Mouse (Mus musculus) adrenal gland, adult 8-10 months (tissue): ENCODE measurements around the gene Col17a1. TPM values are rescaled to one million over a fixed set of nuclear protein-coding genes. Genes with fewer than 3 reads are reported as not detected.

Experiments used
- DNase-seq: peaks from one replicate; pipeline ENCODE4 v3.0.0; 2022
- total RNA-seq, 4 experiments: library from RNA; stranded (reverse); gene quantifications; 2 replicates each; pipeline ENCODE4 v1.2.4; 2022

Col17a1 gene
- total RNA-seq, 4 experiments from 2014 or later, result not detected

DNA sequence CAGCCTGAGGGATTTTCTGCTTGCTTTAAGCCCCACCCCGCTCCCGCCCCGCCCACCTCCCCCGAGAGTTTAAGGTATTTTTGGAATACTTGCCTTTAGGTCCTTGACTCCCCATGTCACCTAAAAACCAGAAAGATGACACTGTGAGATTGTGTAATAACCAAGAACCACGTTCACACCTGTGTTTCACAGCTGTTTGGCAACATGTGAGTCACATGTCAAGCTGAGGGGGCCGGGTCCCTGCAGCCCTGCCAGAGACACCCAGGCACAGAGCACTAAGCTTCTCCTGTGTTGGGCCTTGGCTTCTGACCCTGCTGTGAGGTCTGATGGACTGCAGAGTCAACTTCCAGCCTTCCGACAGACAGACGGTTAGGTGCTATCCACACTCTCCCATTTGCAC is 24.3 kb downstream of the Col17a1 start:
- DNase-seq, result no peak

GRCm38 (mm10) chr19:47659765-47660408 is 32.0 kb downstream of the Col17a1 start:
- no peak for DNase-seq

GRCm38 (mm10) chr19:47658914-47659535 is 32.9 kb downstream of the Col17a1 start:
- peak; percentile 35 for DNase-seq

DNA sequence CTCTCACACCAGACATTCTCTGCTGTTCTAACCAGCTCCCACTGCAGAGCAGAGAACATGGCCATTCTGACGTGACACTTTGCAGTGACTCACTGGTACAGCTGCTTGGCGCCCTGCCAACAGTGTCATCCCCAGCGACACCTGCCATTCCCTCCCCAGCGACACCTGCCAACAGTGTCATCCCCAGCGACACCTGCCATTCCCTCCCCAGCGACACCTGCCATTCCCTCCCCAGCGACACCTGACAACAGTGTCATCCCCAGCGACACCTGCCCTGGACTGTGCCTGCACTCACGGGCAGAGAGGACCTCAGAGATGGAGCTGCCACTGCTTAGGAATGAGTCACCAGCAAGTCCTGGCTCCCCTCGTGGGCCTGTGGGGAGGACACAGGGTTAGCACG is 37.0 kb downstream of the Col17a1 start:
- DNase-seq, result no peak

DNA sequence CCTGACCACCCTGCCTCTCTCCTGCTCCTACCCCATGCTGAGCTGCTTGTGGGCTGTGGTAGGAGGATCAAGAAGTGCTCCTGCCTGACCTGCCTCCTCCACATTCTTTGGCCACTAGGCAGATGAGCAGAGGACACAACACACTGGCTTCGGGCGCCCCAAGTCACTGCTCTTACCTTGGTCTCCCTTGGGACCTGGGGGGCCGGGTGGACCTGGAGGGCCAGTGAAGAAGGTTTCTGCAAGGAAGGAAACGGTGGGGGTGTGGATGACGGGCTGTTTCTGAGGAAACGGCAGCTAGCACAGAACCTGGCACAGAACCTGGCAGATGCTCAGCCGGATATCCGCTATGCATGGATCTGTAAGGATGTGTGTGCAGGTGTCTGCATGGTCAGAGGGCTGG is 38.7 kb downstream of the Col17a1 start:
- no peak for DNase-seq

- no peak for DNase-seq
These were observed 39.6 kb downstream of the Col17a1 start for GRCm38 (mm10) chr19:47652255-47652654.

- DNase-seq, result no peak
These were observed 40.8 kb downstream of the Col17a1 start for GRCm38 (mm10) chr19:47651160-47651480.

DNA sequence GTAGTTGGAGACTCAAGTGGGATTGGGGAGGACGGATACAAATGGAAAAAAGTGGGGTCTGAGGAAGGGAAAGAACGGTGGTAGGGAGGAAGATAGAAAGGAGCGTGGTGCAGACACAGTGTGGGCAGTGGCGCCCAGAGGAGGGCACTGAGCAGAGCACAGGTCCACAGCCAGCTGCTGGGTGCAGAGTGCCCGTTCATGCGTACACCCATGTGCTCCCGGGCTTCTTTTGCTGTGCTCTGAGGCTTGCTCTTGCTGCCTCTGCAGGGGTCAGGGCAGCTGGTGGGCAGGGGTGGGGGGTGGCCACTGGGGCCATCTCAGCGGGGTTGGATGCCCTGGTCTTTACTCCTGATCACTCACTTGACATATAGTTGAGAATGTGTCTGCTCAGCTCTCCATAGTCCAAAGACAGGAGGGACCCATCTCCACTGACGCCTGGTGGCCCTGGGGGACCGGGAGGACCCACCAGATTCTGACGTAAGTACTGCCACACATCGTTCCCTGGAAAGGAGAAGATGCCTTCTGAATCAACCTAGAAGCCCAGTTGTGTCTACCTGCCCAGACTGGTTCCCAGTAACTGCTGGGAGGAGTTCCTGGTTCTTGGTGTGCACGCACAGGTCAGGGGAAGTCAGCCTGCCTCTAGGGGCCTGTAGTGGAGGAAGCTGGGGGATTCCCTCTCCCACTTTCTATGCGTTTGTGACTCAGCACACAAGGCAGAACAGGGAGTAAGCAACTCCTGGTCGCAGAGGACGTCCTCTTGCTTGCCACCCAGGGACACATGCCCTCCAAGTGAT is 41.3 kb downstream of the Col17a1 start:
- no peak for DNase-seq

DNA sequence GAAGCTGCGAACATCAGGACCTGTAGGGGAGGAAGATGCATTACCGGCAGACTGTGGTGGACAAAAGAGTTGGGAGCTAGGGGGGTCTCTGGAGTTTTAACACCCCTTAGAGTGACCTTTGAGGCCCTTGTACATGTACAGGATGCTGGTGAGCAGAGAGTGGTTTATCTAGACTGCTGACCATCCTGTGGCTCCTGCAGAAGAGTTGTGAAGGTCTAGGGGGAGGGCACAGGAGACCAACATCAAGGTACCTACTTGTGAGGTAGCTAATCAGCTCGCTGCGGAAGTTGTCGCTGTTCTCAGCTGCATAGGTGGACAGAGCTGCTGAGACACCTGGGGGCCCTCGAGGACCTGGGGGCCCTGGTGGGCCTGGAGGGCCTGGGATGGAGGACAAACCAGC is 42.8 kb downstream of the Col17a1 start:
- DNase-seq, result no peak

GRCm38 (mm10) chr19:47646508-47647120 is 45.3 kb downstream of the Col17a1 start:
- no peak for DNase-seq

DNA sequence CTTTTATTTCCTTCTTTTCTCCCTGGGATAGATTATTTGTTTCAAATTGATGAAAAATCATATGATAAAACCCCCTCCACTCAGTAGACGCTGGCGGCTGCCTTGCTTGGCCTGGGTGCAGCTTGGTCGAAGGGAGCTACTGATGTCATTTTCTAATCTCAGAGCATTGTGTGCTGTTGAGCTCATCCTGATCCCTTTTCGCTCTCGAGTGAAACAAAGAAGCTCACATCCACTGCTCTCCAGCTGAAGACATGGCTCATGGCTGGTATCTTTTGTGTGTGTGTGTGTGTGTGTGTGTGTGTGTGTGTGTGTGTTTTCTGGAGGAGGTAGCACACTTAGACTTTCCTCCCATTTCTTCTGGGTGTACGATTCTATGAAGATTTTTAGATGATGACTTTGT is 46.3 kb downstream of the Col17a1 start:
- DNase-seq, result no peak

DNA sequence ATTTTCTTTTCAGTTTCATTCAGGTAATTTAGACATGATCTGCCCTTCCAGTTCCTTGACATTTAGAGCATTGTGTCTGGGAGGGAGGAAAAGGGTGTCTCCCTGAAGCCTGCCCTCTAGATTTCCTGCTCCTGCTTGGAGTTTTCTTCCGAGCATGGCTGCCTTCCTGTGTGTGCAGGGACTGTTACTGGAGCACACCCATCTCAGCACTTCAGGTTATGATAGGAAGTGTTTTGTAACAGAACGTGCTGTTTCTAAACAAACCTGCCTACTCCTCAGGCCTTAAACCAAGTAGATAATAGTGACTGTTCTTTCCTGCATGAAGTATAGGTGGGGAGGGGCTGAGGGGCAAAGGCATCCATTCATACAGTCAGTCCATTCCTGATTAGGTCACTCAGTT is 48.0 kb downstream of the Col17a1 start:
- no peak for DNase-seq

GRCm38 (mm10) chr19:47635380-47635779 is 56.5 kb downstream of the Col17a1 start:
- no peak for DNase-seq

DNA sequence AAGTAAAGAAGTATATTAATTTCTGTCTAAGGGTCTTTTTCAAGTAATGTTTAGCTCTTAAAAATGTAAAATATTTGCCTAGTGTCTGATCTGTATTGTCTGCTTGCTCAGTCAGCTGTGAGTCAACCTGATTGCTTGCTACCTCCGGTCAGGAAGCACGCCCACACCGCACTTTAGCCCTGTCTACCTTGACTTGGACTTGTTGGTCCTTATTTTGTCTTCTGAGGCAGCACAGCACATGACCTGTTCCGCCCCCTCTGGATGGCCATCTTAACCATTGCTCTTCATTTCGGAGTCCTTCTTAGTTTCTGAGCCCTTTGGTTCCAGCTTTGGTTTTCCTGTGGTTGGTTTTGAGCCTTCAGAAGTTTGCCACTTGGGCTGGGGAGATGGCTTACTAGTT is 60.1 kb downstream of the Col17a1 start:
- no peak for DNase-seq

- no peak for DNase-seq
These were observed 61.5 kb downstream of the Col17a1 start for GRCm38 (mm10) chr19:47630381-47630780.

DNA sequence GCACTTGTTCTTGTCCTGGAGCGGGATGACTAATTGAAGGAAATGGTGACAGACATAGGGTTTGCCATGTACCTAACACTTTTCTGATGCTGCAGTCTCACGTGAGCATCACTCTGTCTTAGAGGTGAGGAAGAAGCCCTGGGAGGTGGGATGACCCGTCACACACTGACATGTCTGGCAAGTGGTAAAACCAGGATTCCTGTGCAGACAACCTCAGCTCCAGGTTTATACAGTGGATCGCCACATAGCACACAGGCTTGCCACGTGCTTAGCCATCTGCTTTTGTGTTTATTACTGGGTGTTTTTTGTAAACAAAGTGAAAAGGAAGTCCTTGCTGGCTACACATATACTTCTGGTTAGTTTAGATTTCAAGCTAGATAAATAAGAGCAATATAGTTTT is 62.8 kb downstream of the Col17a1 start:
- DNase-seq, result no peak

GRCm38 (mm10) chr19:47627450-47627849 is 64.4 kb downstream of the Col17a1 start:
- no peak for DNase-seq

GRCm38 (mm10) chr19:47624940-47625711 is 66.8 kb downstream of the Col17a1 start:
- DNase-seq, result no peak

GRCm38 (mm10) chr19:47621478-47621877 is 70.4 kb downstream of the Col17a1 start:
- DNase-seq, result no peak

DNA sequence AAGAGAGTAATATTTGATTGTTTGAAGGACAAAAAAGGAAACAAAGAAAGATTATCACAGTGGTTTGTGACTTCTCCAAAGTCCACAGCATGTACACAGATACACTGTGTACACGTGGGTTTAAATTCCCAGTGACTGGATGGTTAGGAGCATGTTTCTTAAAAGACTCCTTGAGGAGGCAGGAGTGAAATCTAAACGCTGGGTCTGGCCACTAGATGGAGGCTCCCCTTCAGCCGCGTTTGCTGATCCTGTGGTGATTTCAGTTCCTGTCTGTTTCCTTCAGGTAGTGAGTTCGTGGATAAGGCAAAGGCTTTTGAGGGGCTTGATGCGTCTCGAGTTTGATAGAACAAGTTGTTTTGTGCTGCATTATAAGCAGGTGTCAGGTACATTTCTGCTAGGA is 78.5 kb downstream of the Col17a1 start:
- DNase-seq, result no peak

DNA sequence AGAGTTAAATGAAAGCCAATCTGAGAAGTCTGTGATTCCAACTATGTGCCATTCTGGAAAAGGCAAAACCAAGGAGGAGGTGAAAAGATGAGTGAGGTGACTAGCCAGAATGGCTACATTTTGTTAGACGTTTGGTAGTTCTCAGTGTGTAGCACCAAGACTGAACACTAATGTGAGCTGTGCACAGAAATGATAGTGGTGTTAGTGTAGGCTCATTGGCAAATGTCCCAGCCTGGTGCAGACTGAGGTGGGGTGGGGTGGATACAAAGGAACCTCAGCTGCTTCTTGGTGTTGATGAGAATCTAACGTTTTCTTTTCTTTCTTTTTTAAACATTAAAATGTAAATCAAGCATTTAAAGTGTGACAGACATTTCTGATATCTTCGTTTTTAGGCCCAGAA is 83.4 kb downstream of the Col17a1 start:
- DNase-seq, result no peak
